Mouse (Mus musculus) gastrocnemius, postnatal 14 days (tissue): ENCODE data around the gene Kctd15. TPM values are rescaled to one million over a fixed set of nuclear protein-coding genes. Genes with fewer than 3 reads are reported as not detected.

Source experiments
- total RNA-seq, 2 experiments: library from RNA; stranded (reverse); gene quantifications; 2 replicates each; pipeline ENCODE4 v1.2.3; 2021

Kctd15 gene
- total RNA-seq, 2 experiments from 2014 or later, result 22.2 to 32.6 TPM

Other genes starting within 250 kb of the Kctd15 start
- gene Chst8, start 156.0 kb upstream of the Kctd15 start, total RNA-seq, result under 1 TPM; 0.13 to 0.66 TPM